Mouse (Mus musculus): Measurements from ENCODE around the gene 4931406C07Rik.

DNA sequence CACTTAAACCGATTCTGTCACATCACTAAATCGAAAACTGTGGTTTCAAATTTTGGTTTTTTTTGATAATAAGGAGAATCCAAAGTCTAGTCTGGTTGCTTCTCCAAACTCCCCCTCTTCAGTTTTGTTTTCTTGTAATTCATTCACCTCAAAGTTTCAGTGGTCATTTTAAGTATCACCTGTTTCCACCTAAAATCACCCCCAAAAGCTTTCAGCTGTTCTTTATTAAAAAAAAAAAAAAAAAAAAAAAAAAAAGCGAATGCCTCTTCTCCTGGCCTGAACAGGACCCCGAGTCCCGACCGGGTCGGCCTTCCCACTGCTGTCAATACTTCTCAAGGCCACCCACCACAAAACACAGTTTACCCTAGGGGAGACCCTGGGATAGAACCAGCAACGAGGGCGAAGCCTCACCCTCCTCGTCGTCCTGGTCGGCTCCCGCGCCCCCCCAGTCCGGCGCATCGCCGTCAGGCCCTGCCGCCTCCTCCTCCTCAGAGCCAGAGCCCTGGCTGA is 27.1 kb downstream of the 4931406C07Rik start:
- no peak for TF ChIP-seq CTCF (IDR thresholded peaks at IDR 0.05; ENCODE audit: borderline replicate concordance, control insufficient read depth, extremely low read depth, insufficient read depth, low read length, poor library complexity)
- no peak for TF ChIP-seq POLR2A (IDR thresholded peaks at IDR 0.05; ENCODE audit: control insufficient read depth, extremely low read depth, insufficient read depth, low read length, poor library complexity)
